Mouse (Mus musculus) left cerebral cortex, adult 2 months (tissue): ENCODE measurements around the gene Arl4a. TPM values are rescaled to one million over a fixed set of nuclear protein-coding genes. Genes with fewer than 3 reads are reported as not detected.

Source experiments
- DNase-seq, 2 experiments: peaks; one replicate each; pipeline ENCODE4 v3.0.0; 2021 to 2022; ENCODE audit warnings: low spot score in 2 of 2, mixed read lengths in 1 of 2; ENCODE audit errors: extremely low spot score in 1 of 2
- H3K27ac ChIP-seq: fragments of 200-600 bp; 2 replicates; pipeline ENCODE4 v1.8.1; 2022
- H3K4me3 ChIP-seq: fragments of 200-600 bp; 2 replicates; pipeline ENCODE4 v1.8.1; 2022
- CTCF ChIP-seq: fragments of 200-600 bp; IDR thresholded peaks from 2 replicates; pipeline ENCODE4 v1.8.1; 2022; ENCODE audit warnings: antibody characterized with exemption, mild to moderate bottlenecking, moderate library complexity
- intact Hi-C: fragments of 180-260 bp; cut with DNase I; formaldehyde crosslinking; loops from one replicate; pipeline ENCODE4 v1.15.1; 2025
- total RNA-seq, 2 experiments: library from RNA; stranded (reverse); gene quantifications; 2 replicates each; pipeline ENCODE4 v1.2.3; 2021

Arl4a gene
- total RNA-seq, 2 experiments from 2014 or later = 39.2 to 50.8 TPM

GRCm38 (mm10) chr12:40035506-40035905 lies 2.3 kb downstream of the Arl4a start:
- DNase-seq = no peak
- peak overlapping the region; percentile 86 for H3K4me3 ChIP-seq
- TF ChIP-seq CTCF = no peak
- H3K27ac ChIP-seq = peak overlapping the region; percentile 84
- intact Hi-C loops = loop anchor here (5.0 kb wide), 2 partner anchors 168 to 303 kb away; no protein-coding TSS in a partner anchor

GRCm38 (mm10) chr12:40029201-40029600 lies 8.6 kb downstream of the Arl4a start:
- no peak overlapping the region for H3K27ac ChIP-seq
- no peak overlapping the region for H3K4me3 ChIP-seq
- DNase-seq = no peak
- TF ChIP-seq CTCF = no peak
- intact Hi-C loops = no loop called here

GRCm38 (mm10) chr12:40027846-40028245 lies 10.0 kb downstream of the Arl4a start:
- Histone ChIP-seq H3K27ac (no peak overlapping the region; the same call in 1 of the 2 replicates), H3K4me3 (no peak overlapping the region)
- intact Hi-C loops = no loop called here
- TF ChIP-seq CTCF = no peak
- DNase-seq = no peak

- no peak for TF ChIP-seq CTCF
- no peak for DNase-seq
- Histone ChIP-seq H3K4me3 (no peak overlapping the region), H3K27ac (no peak overlapping the region; the same call in 1 of the 2 replicates)
- intact Hi-C loops = no loop called here
These were observed 10.4 kb downstream of the Arl4a start for GRCm38 (mm10) chr12:40027444-40027843.

GRCm38 (mm10) chr12:40023918-40024317 lies 13.9 kb downstream of the Arl4a start:
- TF ChIP-seq CTCF = no peak
- intact Hi-C loops = no loop called here
- no peak for DNase-seq
- H3K4me3 ChIP-seq = no peak overlapping the region
- H3K27ac ChIP-seq = no peak overlapping the region

- TF ChIP-seq CTCF = no peak
- no peak for DNase-seq
- intact Hi-C loops = no loop called here
- Histone ChIP-seq H3K27ac (no peak overlapping the region), H3K4me3 (no peak overlapping the region)
These were observed 14.7 kb downstream of the Arl4a start for GRCm38 (mm10) chr12:40023014-40023642.

- intact Hi-C loops = no loop called here
- no peak for TF ChIP-seq CTCF
- no peak overlapping the region for H3K27ac ChIP-seq
- no peak overlapping the region for H3K4me3 ChIP-seq
- no peak for DNase-seq
These were observed 15.5 kb downstream of the Arl4a start for GRCm38 (mm10) chr12:40022344-40022743.

- no peak for DNase-seq
- TF ChIP-seq CTCF = no peak
- Histone ChIP-seq H3K27ac (no peak overlapping the region; the same call in 1 of the 2 replicates), H3K4me3 (no peak overlapping the region)
- intact Hi-C loops = no loop called here
These were observed 19.8 kb downstream of the Arl4a start for GRCm38 (mm10) chr12:40017955-40018505.

- intact Hi-C loops = no loop called here
- TF ChIP-seq CTCF = no peak
- peak overlapping the region; percentile 80 for H3K27ac ChIP-seq
- DNase-seq = peak; percentile 14 to 15
- H3K4me3 ChIP-seq = peak overlapping the region; percentile 42
These were observed 21.0 kb downstream of the Arl4a start for GRCm38 (mm10) chr12:40016648-40017460.

- no peak for TF ChIP-seq CTCF
- H3K27ac ChIP-seq = peak overlapping the region; percentile 80
- no peak for DNase-seq
- no peak overlapping the region for H3K4me3 ChIP-seq
- intact Hi-C loops = no loop called here
These were observed 21.8 kb downstream of the Arl4a start for GRCm38 (mm10) chr12:40016068-40016467.

GRCm38 (mm10) chr12:40009866-40010265 lies 28.0 kb downstream of the Arl4a start:
- DNase-seq = no peak
- H3K4me3 ChIP-seq = no peak overlapping the region
- no peak overlapping the region for H3K27ac ChIP-seq
- intact Hi-C loops = no loop called here
- no peak for TF ChIP-seq CTCF

- no peak for DNase-seq
- TF ChIP-seq CTCF = no peak
- Histone ChIP-seq H3K27ac (no peak overlapping the region), H3K4me3 (no peak overlapping the region)
- intact Hi-C loops = no loop called here
These were observed 29.4 kb downstream of the Arl4a start for GRCm38 (mm10) chr12:40008459-40008858.
